Mouse (Mus musculus): ENCODE data around the gene Mettl7a1. TPM values are rescaled to one million over a fixed set of nuclear protein-coding genes. Genes with fewer than 3 reads are reported as not detected.
"Not testable (repeated sequence)": the region's sequence is repeated elsewhere in the genome, so short reads cannot be mapped to it uniquely, and the experiment has no call there.

The Mettl7a1 gene
- total RNA-seq, 2 experiments from 2014 or later: 33.7 to 34.4 TPM

GRCm38 (mm10) chr15:100297856-100298255, 6.1 kb upstream of the Mettl7a1 start:
- DNase-seq (ENCODE audit: low spot score): no peak

GRCm38 (mm10) chr15:100300499-100300898, 3.4 kb upstream of the Mettl7a1 start:
- no peak for DNase-seq (ENCODE audit: low spot score)

DNA sequence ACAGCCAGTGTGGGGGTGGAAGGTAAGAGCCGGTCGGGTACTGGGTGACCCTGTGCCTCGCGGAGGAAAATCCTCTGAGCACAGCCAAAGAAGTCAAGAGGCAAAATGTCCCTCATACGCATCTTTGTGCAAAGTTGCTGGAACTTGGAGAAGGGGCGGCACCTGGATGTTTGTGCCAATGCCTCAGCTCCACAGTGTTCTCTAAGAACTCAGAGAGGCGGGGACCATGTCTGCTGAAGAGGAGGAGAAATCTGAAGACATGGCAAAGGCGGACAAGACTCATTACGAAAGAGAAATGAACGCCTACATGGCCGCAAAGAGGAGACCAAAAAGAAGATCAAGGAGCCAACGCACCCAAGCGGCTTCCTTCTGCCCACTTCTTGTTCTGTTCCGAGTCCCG, 2.4 kb upstream of the Mettl7a1 start:
- no peak for DNase-seq (ENCODE audit: low spot score)

- DNase-seq (ENCODE audit: low spot score): no peak
These were observed 417 bp upstream of the Mettl7a1 start for GRCm38 (mm10) chr15:100303428-100304018.

- no peak for DNase-seq (ENCODE audit: low spot score)
These were observed 2.3 kb downstream of the Mettl7a1 start for GRCm38 (mm10) chr15:100306201-100306600.

- DNase-seq (ENCODE audit: low spot score): peak; percentile 48
These were observed 3.6 kb downstream of the Mettl7a1 start for GRCm38 (mm10) chr15:100307438-100308096.

DNA sequence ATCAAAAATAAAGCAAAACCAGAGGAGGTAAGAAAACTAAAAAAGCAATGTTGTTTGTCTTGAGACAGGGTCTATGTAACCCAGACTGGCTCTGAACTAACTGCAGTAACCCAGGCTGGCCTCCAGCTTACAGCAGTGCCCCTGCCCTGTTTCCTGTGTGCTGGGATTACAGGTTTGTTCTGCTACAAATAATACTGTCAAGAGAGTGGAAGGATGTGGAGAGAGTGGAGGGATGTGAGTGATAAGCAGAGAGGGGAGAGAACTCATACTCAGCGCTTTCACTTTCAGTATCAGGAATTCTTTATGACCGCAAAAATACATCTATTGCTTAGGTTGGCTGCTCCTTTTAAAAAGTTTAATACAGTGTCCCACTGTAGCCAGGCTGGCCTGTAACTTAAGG, 8.4 kb downstream of the Mettl7a1 start:
- DNase-seq (ENCODE audit: low spot score): no peak

DNA sequence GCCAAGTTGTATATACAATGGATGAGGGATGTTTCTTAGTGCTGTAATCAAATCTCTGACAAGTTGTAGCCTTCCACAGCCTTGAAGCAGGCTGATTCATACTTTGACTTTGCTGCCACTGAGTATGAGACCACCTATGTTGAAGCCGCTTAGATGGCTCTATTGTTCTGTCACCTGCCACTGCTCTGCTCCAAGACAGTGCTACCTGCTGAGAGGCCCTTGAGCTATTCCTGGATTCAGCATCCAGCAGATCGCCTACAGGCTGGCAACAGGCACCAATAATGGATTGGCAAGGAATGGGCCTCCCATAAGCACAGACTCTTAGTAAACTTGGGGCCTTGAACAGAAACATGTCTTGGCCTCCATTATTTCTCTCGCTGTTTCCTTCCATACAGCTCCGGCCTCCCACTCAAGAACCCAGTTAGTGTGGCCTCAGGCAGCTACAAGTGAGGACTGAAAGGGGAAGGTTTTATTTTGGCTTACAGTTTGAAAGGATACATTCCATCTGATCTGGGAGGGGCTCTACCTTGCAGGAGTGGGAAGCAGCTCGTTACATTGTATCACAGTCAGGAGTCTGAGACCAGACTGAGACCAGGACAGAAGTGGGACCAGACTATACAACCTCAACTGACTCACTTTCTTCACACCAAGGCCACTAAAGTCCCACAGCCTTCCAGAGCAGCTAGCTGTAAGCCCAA, 10.7 kb downstream of the Mettl7a1 start:
- DNase-seq (ENCODE audit: low spot score): no peak

GRCm38 (mm10) chr15:100318014-100318671, 14.2 kb downstream of the Mettl7a1 start:
- peak; percentile 26 for DNase-seq (ENCODE audit: low spot score)

DNA sequence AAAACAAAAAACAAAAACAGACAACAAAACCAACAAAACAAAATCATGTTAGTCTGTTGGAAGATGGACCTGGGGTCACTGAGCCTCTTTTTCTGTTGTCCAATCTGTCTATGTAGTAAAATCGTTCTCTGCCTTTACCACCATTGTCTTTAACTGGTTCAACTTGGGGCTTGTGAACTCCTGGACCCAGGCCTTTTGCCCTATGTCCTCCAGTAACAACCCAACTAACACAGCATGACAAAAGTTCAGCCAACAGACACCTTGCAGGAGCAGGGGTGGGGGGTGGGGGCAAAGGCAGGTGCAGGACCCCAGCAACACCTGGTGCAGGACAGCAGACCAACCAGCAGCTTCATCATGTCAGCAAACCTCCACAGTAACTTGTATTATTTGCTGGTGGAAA, 15.9 kb downstream of the Mettl7a1 start:
- DNase-seq (ENCODE audit: low spot score): no peak

DNA sequence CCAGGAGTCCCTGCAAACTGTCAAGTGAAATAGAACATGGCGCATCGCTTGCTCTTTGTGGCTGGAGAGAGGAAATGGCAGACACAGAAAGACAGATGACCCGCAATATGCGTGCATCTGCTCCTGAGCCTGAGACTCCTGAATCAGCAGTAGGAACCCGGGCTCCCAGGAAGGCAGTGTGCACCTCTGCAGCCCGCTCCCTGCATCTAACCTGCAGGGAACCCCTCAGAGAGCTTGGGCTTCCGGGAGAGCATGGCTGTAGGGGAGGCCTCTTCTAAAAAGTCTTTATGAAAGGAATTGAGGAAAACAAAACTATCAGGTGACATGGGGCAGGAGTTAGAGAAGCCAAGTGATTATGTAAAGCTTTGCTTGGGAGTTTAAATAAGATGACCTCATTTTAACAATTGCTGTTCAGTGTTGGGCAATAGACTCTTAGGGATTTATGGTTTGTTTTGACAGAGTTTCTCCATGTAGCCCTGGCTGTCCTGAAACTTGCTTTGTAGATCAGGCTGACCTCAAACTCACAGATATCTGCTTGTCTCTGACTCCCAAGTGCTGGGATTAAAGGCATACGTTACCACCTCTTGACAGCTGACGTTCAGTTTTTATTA, 16.5 kb downstream of the Mettl7a1 start:
- no peak for DNase-seq (ENCODE audit: low spot score)

GRCm38 (mm10) chr15:100321134-100321533, 17.2 kb downstream of the Mettl7a1 start:
- DNase-seq (ENCODE audit: low spot score): peak; percentile 51

- DNase-seq (ENCODE audit: low spot score): no peak
These were observed 20.2 kb downstream of the Mettl7a1 start for GRCm38 (mm10) chr15:100324021-100324591.

DNA sequence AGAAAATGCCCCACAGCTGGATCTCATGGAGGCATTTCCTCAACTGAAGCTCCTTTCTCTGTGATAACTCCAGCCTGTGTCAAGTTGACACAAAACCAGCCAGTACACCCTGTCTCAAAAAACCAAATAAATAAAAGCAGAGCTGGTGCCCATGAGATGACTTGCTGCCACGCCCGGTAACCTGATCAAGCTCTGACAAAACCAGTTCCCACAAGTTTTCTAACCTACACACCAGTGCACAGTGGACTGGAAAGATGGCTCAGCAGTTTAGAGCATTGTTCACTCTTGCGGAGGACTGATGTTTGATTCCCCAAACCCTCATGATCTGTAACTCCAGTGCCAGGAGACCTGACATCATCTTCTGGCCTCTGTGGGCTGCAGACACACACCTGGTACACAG, 21.3 kb downstream of the Mettl7a1 start:
- DNase-seq (ENCODE audit: low spot score): no peak

DNA sequence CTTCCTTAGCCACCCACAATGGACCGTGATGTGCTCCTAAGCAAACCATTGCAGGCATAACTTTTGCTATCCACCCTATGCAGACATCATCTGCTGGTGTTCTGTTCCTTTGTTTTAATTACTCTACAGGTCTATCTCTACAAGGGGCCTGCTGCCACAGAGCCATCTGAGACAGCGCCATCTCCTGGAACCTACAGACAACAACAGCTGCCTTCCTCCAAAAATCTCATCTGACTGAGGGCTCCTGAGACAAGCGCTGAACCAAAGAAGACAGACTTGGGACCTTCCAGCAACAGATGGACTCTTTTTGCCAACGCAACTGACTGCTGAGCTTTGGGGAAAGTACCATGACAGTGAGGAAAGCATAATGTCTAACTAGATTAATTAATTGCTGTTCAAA, 24.1 kb downstream of the Mettl7a1 start:
- not testable (repeated sequence) for DNase-seq (ENCODE audit: low spot score)

GRCm38 (mm10) chr15:100329336-100329735, 25.4 kb downstream of the Mettl7a1 start:
- not testable (repeated sequence) for DNase-seq (ENCODE audit: low spot score)

DNA sequence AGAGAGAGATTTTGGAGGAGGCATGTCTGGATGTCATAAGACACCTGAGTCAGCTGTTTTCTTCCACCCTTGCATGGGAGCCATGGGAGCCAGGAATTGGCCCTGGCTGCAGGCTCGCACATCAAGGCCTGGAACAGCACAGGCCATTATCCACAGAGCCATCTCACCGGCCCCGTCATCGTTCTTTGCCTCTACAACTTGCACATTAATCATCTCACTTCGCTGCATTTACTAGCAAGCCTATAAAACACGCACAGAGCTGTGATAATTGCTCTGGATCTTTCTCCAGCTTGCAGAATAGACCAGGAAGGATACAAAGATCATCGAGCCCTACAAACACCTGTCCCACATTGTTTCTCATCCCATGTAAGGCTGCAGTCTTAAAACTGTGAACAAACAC, 26.8 kb downstream of the Mettl7a1 start:
- DNase-seq (ENCODE audit: low spot score): no peak

- not testable (repeated sequence) for DNase-seq (ENCODE audit: low spot score)
These were observed 28.4 kb downstream of the Mettl7a1 start for GRCm38 (mm10) chr15:100332077-100332961.

DNA sequence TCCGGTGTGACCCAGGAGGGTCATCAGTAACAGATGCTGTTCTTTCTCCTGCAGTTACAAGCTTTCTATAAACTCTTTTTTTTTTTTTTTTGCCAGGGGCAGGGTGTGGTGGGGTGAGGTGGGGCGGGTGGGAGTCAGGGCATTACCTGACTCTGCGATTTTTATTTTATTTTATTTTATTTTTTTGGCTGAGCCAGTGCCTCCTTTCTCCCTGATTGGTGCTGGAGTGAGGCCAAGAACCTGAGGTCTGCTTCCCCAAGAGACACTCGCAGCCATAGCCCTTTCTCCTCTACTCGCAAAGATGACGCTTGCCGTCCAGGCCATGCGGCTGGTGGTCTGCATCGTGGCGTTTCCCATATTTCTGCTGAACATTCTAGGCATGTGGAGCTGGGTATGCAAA, 30.7 kb downstream of the Mettl7a1 start, which contains the start of gene Mettl7a3:
Gene Mettl7a3, plus strand, starts transcription at position 301 of the 400 bp plus-strand sequence.
- no peak for DNase-seq (ENCODE audit: low spot score)

GRCm38 (mm10) chr15:100337328-100337727, 33.4 kb downstream of the Mettl7a1 start:
- DNase-seq (ENCODE audit: low spot score): not testable (repeated sequence)

Measured in gastrocnemius, adult 18-20 months (tissue).